Mouse (Mus musculus) neural tube, embryonic 15.5 days (tissue): Measurements from ENCODE around the gene Dab1. TPM values are rescaled to one million over a fixed set of nuclear protein-coding genes. Genes with fewer than 3 reads are reported as not detected.
A peak's percentile ranks its signal among the peaks of the same experiment; 100 is the strongest.

Source experiments
- ATAC-seq: fragments of 200-750 bp; cut with Nextera tagmentation; 2 replicates; pipeline ENCODE4 v1.8.0; 2017; ENCODE audit warnings: mild to moderate bottlenecking, moderate TSS enrichment, moderate library complexity; ENCODE audit not compliant: low FRiP score
- H3K27ac ChIP-seq: fragments of 300-500 bp; sonication (generic); replicated peaks from 2 replicates; pipeline ENCODE4 v1.5.1; 2015; ENCODE audit warnings: mild to moderate bottlenecking, inconsistent platforms
- H3K27me3 ChIP-seq: fragments of 300-500 bp; sonication (generic); replicated peaks from 2 replicates; pipeline ENCODE4 v1.6.1; 2015; ENCODE audit warnings: inconsistent platforms
- H3K36me3 ChIP-seq: fragments of 300-500 bp; sonication (generic); 2 replicates; pipeline ENCODE4 v1.6.1; 2015; ENCODE audit warnings: inconsistent platforms
- H3K4me1 ChIP-seq: fragments of 300-500 bp; sonication (generic); 2 replicates; pipeline ENCODE4 v1.6.1; 2015; ENCODE audit warnings: inconsistent platforms
- H3K4me2 ChIP-seq: fragments of 300-500 bp; sonication (generic); 2 replicates; pipeline ENCODE4 v1.6.1; 2015; ENCODE audit warnings: inconsistent platforms, mild to moderate bottlenecking, moderate library complexity
- H3K4me3 ChIP-seq: fragments of 300-500 bp; sonication (generic); replicated peaks from 2 replicates; pipeline ENCODE4 v1.5.1; 2015; ENCODE audit warnings: mild to moderate bottlenecking, inconsistent platforms
- H3K9ac ChIP-seq: fragments of 300-500 bp; sonication (generic); replicated peaks from 2 replicates; pipeline ENCODE4 v1.6.1; 2015; ENCODE audit warnings: mild to moderate bottlenecking, inconsistent platforms
- H3K9me3 ChIP-seq: fragments of 300-500 bp; sonication (generic); replicated peaks from 2 replicates; pipeline ENCODE4 v1.6.1; 2016; ENCODE audit warnings: inconsistent platforms
- WGBS: fragments of 180-500 bp; shearing (Covaris S2); methylation state at CpG from one replicate; pipeline ENCODE4 v1.1.7; 2015; ENCODE audit warnings: mixed read lengths; 5-methylcytosine and 5-hydroxymethylcytosine counted together
- polyA plus RNA-seq: library from polyadenylated mRNA; unstranded; fragments of >200 nt; fragmentation: Nextera tagmentation; extraction: Ambion mirVana; gene quantifications from 2 replicates; pipeline ENCODE4 v1.2.1, GENCODE M21; 2015

Dab1 gene
- polyA plus RNA-seq, 1 experiment from 2014 or later = 57.9 TPM

DNA sequence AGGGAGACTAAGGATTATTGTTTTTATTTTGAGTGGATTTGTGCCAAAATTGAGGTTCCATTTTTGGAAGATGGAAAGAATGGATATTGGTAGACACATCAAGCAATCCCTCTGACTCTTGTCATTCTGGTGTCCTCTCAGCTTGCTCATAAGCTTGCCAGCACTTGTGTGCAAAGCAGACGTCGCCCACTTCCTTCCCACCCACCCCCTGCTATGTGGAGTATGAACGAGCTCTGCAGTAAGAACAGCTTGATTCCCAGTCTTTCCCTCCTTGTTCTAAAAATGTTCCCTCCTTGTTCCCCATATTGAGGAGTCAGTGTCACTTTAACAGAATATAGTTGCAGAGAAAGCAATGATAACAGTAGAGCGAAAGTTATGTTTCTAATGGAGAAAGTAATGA is 11.0 kb downstream of the Dab1 start:
- H3K4me2 ChIP-seq = no peak overlapping the region
- no peaks in the 10 kb centered on the region for H3K9me3 ChIP-seq
- 85% methylated on average over 4 of the region's 4 CpGs for WGBS
- H3K4me3 ChIP-seq = no peak overlapping the region
- no peak overlapping the region for H3K9ac ChIP-seq
- no peak for ATAC-seq
- no peaks in the 10 kb centered on the region for H3K4me1 ChIP-seq
- no peaks in the 10 kb centered on the region for H3K36me3 ChIP-seq
- no peaks in the 10 kb centered on the region; the same call in 1 of the 2 replicates for H3K27me3 ChIP-seq
- no peak overlapping the region for H3K27ac ChIP-seq

DNA sequence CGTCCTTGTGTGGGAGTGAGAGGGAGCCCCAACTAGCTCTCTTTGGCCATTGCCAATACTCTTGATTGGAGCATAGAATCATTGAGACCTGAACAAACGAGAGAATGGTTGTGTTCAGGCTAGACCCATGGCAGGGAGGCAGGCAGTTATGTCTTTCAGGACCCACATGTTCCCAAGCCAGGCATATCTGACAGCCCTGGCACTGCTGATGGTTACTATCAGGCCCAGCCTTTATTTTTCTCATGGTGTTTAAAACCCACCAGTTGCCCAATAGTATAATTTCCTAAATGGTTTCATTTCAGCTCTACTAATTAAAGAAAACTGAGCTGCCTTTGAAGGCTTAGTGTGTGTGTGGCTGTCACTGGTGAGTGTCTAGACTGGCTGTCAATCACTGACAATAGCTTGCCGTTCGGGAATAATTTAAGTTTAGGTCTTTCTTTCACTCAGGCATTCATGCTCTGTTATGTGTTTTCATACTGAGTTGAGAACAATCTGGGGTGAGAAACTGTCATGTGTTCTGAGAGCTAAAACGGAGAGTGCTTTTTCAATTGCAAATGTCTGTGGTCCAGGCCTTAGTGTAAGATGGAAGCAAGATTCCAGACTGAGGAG is 17.1 kb downstream of the Dab1 start:
- WGBS = 53% methylated on average over 5 of the region's 5 CpGs
- H3K36me3 ChIP-seq = no peaks in the 10 kb centered on the region
- ATAC-seq = no peak
- no peak overlapping the region for H3K4me3 ChIP-seq
- H3K9me3 ChIP-seq = no peaks in the 10 kb centered on the region
- H3K4me2 ChIP-seq = no peak overlapping the region
- no peak overlapping the region for H3K9ac ChIP-seq
- no peaks in the 10 kb centered on the region for H3K4me1 ChIP-seq
- no peak overlapping the region for H3K27ac ChIP-seq
- no peaks in the 10 kb centered on the region; the same call in 1 of the 2 replicates for H3K27me3 ChIP-seq

DNA sequence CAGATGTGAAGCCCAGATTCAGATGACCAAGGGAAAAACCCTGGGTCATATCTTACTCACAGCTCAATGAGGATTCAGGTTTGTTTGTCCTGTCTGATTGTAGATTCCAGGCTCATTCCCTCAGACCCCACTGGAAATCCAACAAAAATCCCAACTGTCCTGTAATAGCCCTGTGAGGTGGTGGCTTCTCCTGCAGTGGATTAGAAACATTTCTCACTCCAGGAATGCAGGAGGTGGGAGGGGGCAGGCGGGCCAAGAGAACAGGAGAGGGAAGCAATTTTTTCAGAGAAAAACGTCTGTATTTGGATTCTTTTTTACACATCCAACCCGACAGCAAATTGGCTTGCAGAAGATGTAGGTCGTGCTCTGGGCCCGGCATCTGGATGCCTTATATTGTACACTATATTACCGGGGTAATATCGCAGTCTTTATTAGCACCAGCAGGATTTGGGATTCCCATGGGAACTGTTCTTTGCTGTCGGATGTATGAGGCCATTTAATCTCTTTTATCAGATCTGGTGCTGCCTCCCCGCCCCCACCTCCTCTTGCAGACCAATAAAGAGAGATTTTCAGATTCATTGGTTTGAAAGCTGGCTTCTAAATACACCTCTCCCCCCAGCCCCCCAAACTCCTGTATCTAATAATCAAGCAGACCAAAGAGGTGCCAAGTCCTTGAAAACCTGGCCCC is 29.2 kb downstream of the Dab1 start:
- Histone ChIP-seq H3K27me3 (no peaks in the 10 kb centered on the region), H3K9ac (no peak overlapping the region), H3K9me3 (no peaks in the 10 kb centered on the region), H3K27ac (peak overlapping the region; percentile 10; the same call in 1 of the 2 replicates), H3K4me3 (no peak overlapping the region), H3K4me2 (peak overlapping the region; percentile 3), H3K4me1 (peaks cover 13% of the 10 kb centered on the region), H3K36me3 (no peaks in the 10 kb centered on the region)
- WGBS = 24% methylated on average over 9 of the region's 9 CpGs
- ATAC-seq = no peak

DNA sequence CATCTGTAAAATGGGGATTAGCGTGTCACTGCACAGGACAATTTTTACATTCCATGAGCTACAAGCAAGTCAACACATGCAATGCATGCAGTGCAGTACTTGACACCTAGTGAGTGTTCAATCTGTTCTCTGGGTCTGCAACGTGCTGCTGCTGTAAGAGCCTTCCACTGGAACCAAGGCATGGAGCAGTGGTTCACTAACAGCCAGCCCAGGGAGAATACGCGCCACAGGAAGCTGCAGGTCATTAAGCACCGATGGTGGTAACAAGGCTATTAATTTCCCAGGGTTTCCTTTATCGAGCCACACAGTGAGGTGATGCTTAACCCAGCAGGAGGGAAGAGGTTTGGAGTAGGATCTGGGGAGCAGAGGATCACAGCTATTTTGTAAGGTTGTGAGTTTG is 36.6 kb downstream of the Dab1 start:
- H3K4me3 ChIP-seq = no peak overlapping the region
- H3K36me3 ChIP-seq = no peaks in the 10 kb centered on the region
- 0 out of 2 replicates have a peak, but pooled peaks cover 4% of the 10 kb centered on the region for H3K4me1 ChIP-seq
- H3K27ac ChIP-seq = no peak overlapping the region
- ATAC-seq = peak; percentile 38; the same call in 1 of the 2 replicates
- WGBS = 27% methylated on average over 6 of the region's 6 CpGs
- H3K9ac ChIP-seq = no peak overlapping the region
- no peaks in the 10 kb centered on the region for H3K9me3 ChIP-seq
- no peak overlapping the region for H3K4me2 ChIP-seq
- H3K27me3 ChIP-seq = no peaks in the 10 kb centered on the region

DNA sequence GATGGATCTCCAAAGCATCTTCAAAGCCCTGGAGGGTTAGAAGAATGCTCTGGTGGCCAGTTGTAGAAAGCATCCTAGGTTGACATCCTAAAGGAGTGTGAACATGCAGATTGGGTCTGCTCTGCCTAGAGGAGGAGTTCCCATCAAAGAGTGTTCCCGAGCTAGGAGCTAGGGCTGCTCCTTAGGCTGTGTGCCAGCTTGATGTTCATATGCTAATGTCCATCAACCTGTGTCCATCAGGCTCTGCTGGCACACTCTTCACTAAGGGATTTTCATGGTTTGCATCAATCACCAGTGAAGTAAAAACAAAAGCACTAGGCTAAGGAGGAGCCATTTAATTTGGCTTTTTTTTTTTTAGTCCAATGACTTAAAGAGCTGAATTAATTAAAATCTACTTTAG is 42.2 kb downstream of the Dab1 start:
- Histone ChIP-seq H3K36me3 (no peaks in the 10 kb centered on the region), H3K4me3 (no peak overlapping the region), H3K4me1 (no peaks in the 10 kb centered on the region), H3K4me2 (no peak overlapping the region), H3K9ac (no peak overlapping the region), H3K9me3 (no peaks in the 10 kb centered on the region), H3K27ac (no peak overlapping the region), H3K27me3 (no peaks in the 10 kb centered on the region)
- 41% methylated on average over 1 of the region's 1 CpGs for WGBS
- ATAC-seq = no peak

DNA sequence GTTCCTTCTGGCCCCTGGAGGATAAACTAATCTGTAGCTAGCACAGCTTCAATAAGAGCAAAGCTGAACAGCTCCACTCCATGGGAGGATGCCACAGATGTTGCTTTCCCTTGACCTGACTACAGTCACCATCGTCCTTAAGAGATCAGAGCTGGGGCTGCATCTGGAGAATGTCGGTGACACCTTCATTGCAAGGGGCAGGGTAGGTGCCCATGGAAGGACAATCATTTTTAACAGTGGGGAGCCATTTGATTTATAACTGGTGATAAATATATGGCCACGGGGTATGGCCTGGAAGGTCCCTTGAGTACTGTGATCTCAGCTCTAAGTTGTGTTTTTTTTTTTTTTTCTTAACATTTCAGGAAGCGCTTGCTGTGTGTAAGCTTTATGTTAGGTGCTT is 48.3 kb downstream of the Dab1 start:
- H3K27me3 ChIP-seq = no peaks in the 10 kb centered on the region
- ATAC-seq = no peak
- H3K4me2 ChIP-seq = no peak overlapping the region
- H3K4me1 ChIP-seq = no peaks in the 10 kb centered on the region
- H3K36me3 ChIP-seq = no peaks in the 10 kb centered on the region
- H3K27ac ChIP-seq = no peak overlapping the region
- H3K9ac ChIP-seq = no peak overlapping the region
- 59% methylated on average over 4 of the region's 4 CpGs for WGBS
- H3K9me3 ChIP-seq = no peaks in the 10 kb centered on the region
- no peak overlapping the region for H3K4me3 ChIP-seq

DNA sequence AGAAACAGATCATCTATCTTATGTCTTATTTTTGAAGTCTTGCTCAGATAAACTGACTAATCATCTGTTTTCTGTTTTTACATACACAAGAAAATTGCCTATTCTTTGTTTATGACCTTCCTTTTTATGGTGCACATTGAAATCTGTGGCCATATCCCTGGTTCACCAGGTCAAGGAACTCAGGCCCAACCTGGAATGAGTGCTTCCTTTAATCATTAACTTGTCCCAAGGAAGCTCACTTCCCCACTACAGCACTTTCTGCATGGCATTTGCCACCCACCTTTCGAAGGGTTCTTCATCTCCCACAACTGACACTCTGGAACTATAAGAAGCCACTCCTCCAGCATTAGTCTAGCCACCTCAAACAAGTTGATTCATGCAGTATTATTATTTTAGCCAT is 58.0 kb downstream of the Dab1 start:
- no peak overlapping the region for H3K27ac ChIP-seq
- no peaks in the 10 kb centered on the region; the same call in 1 of the 2 replicates for H3K4me1 ChIP-seq
- no peak overlapping the region for H3K4me2 ChIP-seq
- H3K4me3 ChIP-seq = no peak overlapping the region
- ATAC-seq = no peak
- peaks cover 6% of the 10 kb centered on the region; the same call in 1 of the 2 replicates for H3K27me3 ChIP-seq
- H3K9ac ChIP-seq = no peak overlapping the region
- H3K36me3 ChIP-seq = no peaks in the 10 kb centered on the region
- 74% methylated on average over 1 of the region's 1 CpGs for WGBS
- no peaks in the 10 kb centered on the region for H3K9me3 ChIP-seq

DNA sequence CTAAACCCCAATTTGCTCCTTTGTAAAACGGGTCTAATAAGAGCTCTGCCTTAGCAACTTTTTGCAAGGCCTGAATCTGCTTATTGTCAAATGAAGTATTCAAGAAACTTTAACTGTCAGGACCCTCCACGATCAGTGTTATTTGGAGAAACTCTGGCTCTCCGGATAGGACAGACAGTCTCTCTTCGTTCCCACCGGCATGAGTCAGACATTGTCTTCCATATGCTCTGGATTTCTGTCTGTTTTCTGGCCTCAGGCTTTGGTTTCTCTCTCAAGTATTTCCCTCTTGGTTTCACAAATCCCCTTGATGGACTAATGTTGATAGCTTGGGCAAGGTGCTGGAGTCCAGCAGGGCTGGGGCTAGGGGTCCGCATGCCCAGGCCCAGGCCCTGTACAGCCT is 59.3 kb downstream of the Dab1 start:
- no peak overlapping the region for H3K4me3 ChIP-seq
- H3K9me3 ChIP-seq = no peaks in the 10 kb centered on the region
- H3K36me3 ChIP-seq = no peaks in the 10 kb centered on the region
- no peak for ATAC-seq
- no peak overlapping the region for H3K4me2 ChIP-seq
- H3K4me1 ChIP-seq = no peaks in the 10 kb centered on the region; the same call in 1 of the 2 replicates
- no peak overlapping the region for H3K9ac ChIP-seq
- 82% methylated on average over 6 of the region's 6 CpGs for WGBS
- H3K27me3 ChIP-seq = peaks cover 6% of the 10 kb centered on the region; the same call in 1 of the 2 replicates
- H3K27ac ChIP-seq = no peak overlapping the region

DNA sequence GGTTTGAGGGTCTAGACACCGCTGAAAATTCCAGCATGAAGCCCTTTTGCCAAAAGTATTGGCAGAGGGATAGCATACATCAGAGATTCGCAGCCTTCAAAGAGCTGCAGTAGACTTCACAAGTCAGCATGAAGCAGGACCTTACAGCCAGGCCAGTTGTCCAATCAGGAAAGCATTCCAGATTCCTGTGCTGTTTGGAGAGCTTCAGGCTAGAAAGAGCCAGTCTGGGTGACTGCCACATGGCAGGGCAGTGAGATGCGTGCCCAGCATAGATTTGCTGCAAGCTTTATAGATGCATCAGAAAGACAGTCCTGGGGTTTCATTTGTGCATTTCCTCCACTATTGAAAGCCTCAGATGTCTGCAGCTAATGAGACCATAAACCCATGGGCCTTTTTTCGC is 66.0 kb downstream of the Dab1 start:
- no peak overlapping the region for H3K27ac ChIP-seq
- H3K9ac ChIP-seq = no peak overlapping the region
- no peak overlapping the region for H3K4me2 ChIP-seq
- no peak overlapping the region for H3K4me3 ChIP-seq
- H3K4me1 ChIP-seq = no peaks in the 10 kb centered on the region; the same call in 1 of the 2 replicates
- WGBS = 63% methylated on average over 4 of the region's 4 CpGs
- ATAC-seq = no peak
- H3K27me3 ChIP-seq = 0 out of 2 replicates have a peak, but pooled peaks cover 3% of the 10 kb centered on the region
- H3K36me3 ChIP-seq = no peaks in the 10 kb centered on the region
- no peaks in the 10 kb centered on the region for H3K9me3 ChIP-seq

DNA sequence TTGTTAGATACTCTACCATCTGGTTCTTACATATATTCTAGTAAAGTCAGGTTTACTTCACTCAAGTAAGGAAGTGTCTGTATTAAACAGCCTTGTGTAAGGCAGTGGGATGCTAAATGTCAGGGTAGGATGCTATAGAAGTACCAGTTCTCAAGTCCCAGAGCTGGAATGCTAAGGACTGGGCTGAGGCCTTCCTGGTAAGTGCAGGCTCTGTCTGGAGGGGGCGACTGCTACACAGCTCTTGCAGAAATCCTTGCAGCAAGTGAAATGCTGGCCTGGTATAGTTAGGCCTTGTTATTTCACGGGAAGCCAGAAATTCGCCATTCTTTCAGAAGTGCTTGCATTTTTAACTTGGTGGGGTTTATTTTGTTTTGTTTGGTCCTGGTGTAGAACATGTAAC is 72.6 kb downstream of the Dab1 start:
- Histone ChIP-seq H3K4me1 (no peaks in the 10 kb centered on the region), H3K27ac (no peak overlapping the region), H3K9ac (no peak overlapping the region), H3K27me3 (0 out of 2 replicates have a peak, but pooled peaks cover 3% of the 10 kb centered on the region), H3K4me3 (no peak overlapping the region), H3K9me3 (no peaks in the 10 kb centered on the region), H3K36me3 (no peaks in the 10 kb centered on the region), H3K4me2 (no peak overlapping the region)
- WGBS = 50% methylated on average over 3 of the region's 3 CpGs
- ATAC-seq = no peak

DNA sequence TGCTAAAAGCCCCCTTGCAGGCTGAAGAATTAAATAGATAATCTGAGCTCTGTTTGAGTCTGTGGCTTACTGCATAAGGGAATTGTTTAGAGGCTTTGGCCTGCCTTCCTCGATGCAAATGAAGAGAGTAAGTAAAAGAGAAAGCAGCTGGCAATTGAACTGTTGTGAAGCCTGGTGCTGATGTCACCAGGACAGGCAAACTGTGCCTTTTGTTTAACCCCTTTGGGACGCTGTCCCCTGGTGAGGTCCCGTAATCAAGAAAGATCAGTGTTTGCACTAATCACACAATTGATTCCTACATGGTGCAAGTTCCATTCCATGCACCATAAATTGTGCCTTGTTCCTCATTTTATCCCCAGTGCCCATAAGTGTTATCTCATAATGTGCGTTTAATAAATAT is 80.6 kb downstream of the Dab1 start:
- Histone ChIP-seq H3K27me3 (no peaks in the 10 kb centered on the region), H3K9ac (no peak overlapping the region), H3K36me3 (no peaks in the 10 kb centered on the region), H3K4me2 (no peak overlapping the region), H3K4me3 (no peak overlapping the region), H3K4me1 (peaks cover 16% of the 10 kb centered on the region), H3K27ac (no peak overlapping the region), H3K9me3 (no peaks in the 10 kb centered on the region)
- WGBS = 16% methylated on average over 4 of the region's 4 CpGs
- ATAC-seq = no peak

DNA sequence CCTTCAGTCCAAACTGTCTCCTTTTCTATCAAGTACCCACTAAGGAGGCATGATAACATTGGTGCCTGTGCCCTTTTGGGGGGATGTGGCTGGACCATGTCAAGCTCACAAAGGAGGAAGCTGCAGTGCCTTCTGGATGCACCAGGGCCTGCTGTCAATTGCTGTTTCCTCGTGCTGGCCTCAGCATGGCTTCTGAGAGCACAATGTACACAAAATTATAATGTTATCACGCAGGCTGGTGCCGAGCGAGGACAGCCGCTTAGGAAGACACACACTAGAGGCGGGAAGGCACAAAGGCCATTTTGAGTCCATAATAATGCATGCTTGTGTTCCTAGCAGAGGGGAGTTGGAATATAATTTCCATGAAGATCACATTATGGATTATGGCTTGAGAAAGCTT is 81.2 kb downstream of the Dab1 start:
- H3K27me3 ChIP-seq = no peaks in the 10 kb centered on the region
- H3K4me1 ChIP-seq = peaks cover 16% of the 10 kb centered on the region
- H3K4me2 ChIP-seq = no peak overlapping the region
- no peak overlapping the region for H3K27ac ChIP-seq
- no peak for ATAC-seq
- WGBS = 41% methylated on average over 6 of the region's 6 CpGs
- no peak overlapping the region for H3K4me3 ChIP-seq
- H3K9ac ChIP-seq = no peak overlapping the region
- H3K36me3 ChIP-seq = no peaks in the 10 kb centered on the region
- H3K9me3 ChIP-seq = no peaks in the 10 kb centered on the region
